Mouse (Mus musculus) neural tube, embryonic 10.5 days (tissue): ENCODE data around the gene Pcbp2.
A peak's percentile ranks its signal among the peaks of the same experiment; 100 is the strongest.

Experiments
- DNase-seq: peaks from one replicate; pipeline ENCODE4 v3.0.0-alpha.2; 2017; ENCODE audit warnings: low spot score; ENCODE audit errors: extremely low spot score

Pcbp2 gene

GRCm38 (mm10) chr15:102524892-102525485 is 54.6 kb downstream of the Pcbp2 start, which contains the start of gene Npff:
Gene Npff, minus strand, starts transcription at chr15:102524942.
- DNase-seq, result peak; percentile 80

DNA sequence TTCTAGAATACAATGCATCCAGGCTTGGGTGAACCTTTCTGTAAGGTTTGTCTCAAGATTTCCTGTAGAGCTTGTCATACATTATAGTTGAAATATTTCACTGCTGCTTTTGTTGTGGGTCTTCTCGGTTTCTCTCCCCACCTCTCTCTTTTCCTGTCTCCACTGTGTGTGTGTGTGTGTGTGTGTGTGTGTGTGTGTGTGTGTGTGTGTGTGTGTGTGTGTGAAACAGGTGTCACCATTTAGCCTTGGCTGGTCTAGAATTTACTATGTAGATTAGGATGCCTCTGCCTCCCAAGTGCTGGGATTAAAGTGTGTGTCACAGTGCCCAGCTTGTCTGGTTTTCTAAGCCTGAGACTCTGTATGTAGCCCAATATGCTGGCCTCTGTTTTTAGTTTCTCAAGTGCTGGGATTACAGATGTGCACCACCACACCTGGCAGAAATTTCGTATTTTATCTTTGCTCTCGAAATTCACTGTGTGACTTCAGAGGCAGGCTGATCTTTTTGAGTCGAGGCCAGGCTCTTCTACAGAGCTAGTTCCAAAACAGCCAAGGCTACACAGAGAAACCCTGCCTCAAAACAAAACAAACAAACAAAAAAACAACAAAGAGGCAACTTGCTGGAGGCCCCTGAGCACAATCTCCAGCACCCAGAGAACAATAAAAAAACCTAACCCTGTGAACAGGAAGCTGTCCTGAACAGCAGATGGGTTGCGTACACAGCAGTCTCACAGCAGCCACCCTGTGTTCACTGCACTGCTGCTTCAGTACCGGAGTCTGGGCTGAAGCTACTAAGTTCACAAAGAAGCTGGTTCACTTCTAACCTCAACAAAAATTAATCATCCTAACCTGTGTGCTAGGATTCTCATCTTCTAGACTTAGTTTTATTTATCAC is 56.0 kb downstream of the Pcbp2 start:
- DNase-seq, result no peak

DNA sequence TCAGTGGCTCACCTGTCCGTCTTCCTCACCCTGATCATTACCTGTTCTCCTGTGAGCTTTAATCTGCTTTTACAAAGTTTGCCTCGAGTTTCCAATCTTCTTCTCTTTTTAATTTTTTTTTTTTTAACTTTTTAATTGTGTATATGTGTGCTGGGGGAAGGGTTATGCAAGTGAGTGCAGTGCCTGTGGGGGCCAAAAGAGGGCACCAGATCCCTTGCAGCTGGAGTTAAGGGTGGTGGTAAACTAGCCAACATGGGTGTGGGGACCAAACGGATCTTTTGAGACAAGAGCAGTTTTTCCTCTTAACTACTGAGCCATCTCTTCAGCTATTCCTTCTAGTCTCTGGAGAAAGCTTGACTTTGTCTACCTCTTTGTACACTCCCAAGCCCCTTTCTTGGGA is 57.6 kb downstream of the Pcbp2 start:
- DNase-seq, result no peak

GRCm38 (mm10) chr15:102528396-102528795 is 58.1 kb downstream of the Pcbp2 start:
- DNase-seq, result no peak

GRCm38 (mm10) chr15:102530566-102530965 is 60.2 kb downstream of the Pcbp2 start:
- DNase-seq, result no peak

GRCm38 (mm10) chr15:102531586-102531985 is 61.2 kb downstream of the Pcbp2 start:
- no peak for DNase-seq

GRCm38 (mm10) chr15:102532106-102532900 is 62.0 kb downstream of the Pcbp2 start:
- DNase-seq, result no peak

DNA sequence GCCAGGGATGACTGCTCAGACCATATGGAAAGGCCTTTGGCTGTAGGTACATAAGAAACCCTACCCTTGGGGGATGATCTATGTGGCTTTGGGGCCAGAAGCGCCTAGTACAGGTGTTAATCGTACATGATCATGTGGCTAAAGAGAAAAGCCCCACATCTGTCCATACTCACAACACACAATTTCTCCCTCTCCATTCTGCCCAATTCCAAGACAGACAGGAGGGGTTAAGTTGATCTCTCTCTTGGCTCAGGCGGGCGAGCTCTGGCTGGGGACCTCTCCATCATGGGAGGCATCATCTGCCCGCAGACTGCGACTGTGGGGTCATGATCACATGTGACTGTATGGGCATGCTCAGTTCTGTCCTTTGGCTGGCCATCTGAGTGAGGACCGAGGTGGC is 63.6 kb downstream of the Pcbp2 start:
- DNase-seq, result no peak

DNA sequence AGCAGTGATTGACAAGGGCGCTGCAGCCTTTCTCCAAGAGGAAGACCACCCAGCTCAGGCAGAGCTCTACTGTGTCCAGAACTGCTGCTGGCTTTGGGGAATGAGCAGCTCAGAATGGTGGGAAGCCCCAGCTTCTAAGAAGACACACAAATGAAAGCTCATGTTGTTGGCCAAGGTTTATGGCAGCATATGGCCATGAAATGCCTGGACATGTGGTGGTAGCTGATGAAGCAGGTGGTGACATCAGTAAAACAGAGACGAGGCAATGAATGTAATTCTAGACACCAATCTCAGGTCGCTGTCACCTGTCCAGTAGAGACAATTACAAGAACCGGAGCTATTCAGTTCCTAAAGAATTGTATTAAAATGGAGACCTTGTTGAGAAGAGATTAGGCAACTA is 74.5 kb downstream of the Pcbp2 start:
- DNase-seq, result no peak

- no peak for DNase-seq
Measured at GRCm38 (mm10) chr15:102546246-102546645, 75.9 kb downstream of the Pcbp2 start.

DNA sequence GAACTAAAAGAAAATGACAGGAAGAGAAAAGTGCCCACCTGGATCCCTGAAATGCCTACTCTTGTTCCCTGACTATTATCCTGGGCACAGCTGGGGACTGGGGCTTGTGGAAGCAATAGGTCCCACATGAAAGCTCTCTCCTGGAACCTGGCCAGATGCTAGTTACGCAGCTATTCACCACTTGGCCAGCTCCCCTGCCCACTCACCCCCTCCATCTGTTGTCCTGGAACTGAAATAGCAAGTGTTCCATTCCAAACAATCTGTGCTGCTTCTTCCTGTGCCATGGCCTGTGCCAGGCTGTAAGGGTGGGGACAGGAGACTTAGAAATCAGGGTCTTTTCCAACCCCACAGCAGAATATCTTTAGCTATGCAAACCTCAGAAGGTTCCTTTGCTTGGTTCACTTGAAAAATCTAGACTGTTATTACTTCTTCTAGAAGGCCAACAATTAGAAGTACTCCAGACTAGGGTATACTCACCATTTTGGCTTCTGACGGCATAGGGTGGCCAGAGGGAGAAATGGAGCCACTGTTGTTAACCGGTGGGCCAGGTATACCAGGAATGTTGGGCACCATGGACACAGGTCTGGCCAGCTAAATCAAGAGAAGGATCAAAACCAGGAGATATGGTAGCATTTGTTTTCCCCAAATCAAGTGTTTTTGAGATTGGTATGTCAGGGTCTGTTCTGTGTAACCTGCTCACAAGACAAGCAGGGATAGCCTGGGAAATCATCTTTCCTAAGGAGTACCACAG is 76.5 kb downstream of the Pcbp2 start:
- no peak for DNase-seq

- DNase-seq, result no peak
Measured at GRCm38 (mm10) chr15:102547478-102547877, 77.1 kb downstream of the Pcbp2 start.
